Mouse (Mus musculus): ENCODE results near the gene Smarcd3. TPM values are rescaled to one million over a fixed set of nuclear protein-coding genes. Genes with fewer than 3 reads are reported as not detected.

Smarcd3 gene
- polyA plus RNA-seq, 1 experiment: 128 TPM

DNA sequence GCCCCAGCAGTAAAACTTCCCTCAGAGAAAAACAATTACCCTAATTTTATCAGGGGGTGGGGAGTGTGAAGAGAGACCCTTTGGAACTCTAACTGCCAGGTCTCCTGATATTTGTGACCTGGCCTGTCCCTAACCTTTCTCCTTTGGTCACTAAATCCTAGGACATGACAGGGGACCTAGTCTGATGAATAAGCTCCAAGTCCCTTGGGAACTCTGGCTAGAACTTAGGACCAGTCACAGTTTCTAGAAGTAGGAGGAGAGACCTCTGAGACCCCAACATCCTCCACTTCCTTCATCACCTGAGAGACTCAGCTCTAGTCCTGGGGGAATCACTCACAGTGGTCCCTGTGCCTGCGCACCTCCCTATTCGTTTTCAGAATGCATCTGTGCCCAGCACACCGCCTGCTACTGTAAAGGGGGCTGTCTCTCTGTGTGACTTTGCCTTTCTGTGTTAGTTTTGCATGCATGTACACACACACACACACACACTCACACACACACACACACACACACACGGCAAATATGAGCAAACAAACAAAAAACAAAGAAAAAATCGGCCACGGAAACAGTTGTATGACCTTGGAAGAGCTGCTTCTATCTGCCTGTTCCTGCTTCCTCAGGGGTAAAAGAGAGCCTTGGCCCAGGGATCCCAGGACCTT lies 18.8 kb downstream of the Smarcd3 start:
- Histone ChIP-seq H3K36me3 (ENCODE audit: control insufficient read depth, insufficient read depth) (no peaks in the 10 kb centered on the region), H3K79me2 (ENCODE audit: control insufficient read depth, insufficient read depth) (no peaks in the 10 kb centered on the region), H3ac (ENCODE audit: control insufficient read depth, insufficient read length) (peak overlapping the region; percentile 80), H3K4me3 (peak overlapping the region; percentile 37), H3K27me3 (ENCODE audit: control insufficient read depth, insufficient read depth, insufficient read length) (no peaks in the 10 kb centered on the region), H3K4me2 (ENCODE audit: low read depth) (peak overlapping the region; percentile 83)
- TF ChIP-seq MYOG (IDR thresholded peaks at IDR 0.05; ENCODE audit: control insufficient read depth in 1 of 3, insufficient read depth in 1 of 3, insufficient read length in 2 of 3, low read depth in 2 of 3) (no peak), TCF3 (IDR thresholded peaks at IDR 0.05; ENCODE audit: insufficient read length, low read depth) (no peak), USF1 (IDR thresholded peaks at IDR 0.05; ENCODE audit: low read depth) (no peak), MAX (IDR thresholded peaks at IDR 0.05; ENCODE audit: low read depth) (no peak), POLR2A (IDR thresholded peaks at IDR 0.05; ENCODE audit: insufficient read length, low read depth) (no peak), E2F4 (IDR thresholded peaks at IDR 0.05; ENCODE audit: insufficient read depth) (no peak), TCF12 (IDR thresholded peaks at IDR 0.05; ENCODE audit: insufficient read depth, poor library complexity, severe bottlenecking) (no peak), CEBPB (IDR thresholded peaks at IDR 0.05; ENCODE audit: insufficient read depth, poor library complexity, severe bottlenecking) (no peak), SRF (IDR thresholded peaks at IDR 0.05; ENCODE audit: control insufficient read depth, insufficient read length, low read depth) (no peak), POLR2AphosphoS2 (IDR thresholded peaks at IDR 0.05; ENCODE audit: insufficient read length, low read depth) (no peak), REST (IDR thresholded peaks at IDR 0.05; ENCODE audit: insufficient read depth, insufficient read length) (no peak), MYOD1 (IDR thresholded peaks at IDR 0.05; ENCODE audit: control insufficient read depth in 1 of 3, insufficient read length in 2 of 3, low read depth in 2 of 3) (no peak)

GRCm38 (mm10) chr5:24604656-24605100 lies 19.5 kb downstream of the Smarcd3 start:
- TF ChIP-seq USF1 (IDR thresholded peaks at IDR 0.05; ENCODE audit: low read depth) (no peak), REST (IDR thresholded peaks at IDR 0.05; ENCODE audit: insufficient read depth, insufficient read length) (no peak), TCF12 (IDR thresholded peaks at IDR 0.05; ENCODE audit: insufficient read depth, poor library complexity, severe bottlenecking) (no peak), MAX (IDR thresholded peaks at IDR 0.05; ENCODE audit: low read depth) (no peak), E2F4 (IDR thresholded peaks at IDR 0.05; ENCODE audit: insufficient read depth) (no peak), MYOG (IDR thresholded peaks at IDR 0.05; ENCODE audit: control insufficient read depth in 1 of 3, insufficient read depth in 1 of 3, insufficient read length in 2 of 3, low read depth in 2 of 3) (peak in 1 of 3 experiments; percentile 21), POLR2AphosphoS2 (IDR thresholded peaks at IDR 0.05; ENCODE audit: insufficient read length, low read depth) (peak; percentile 57), MYOD1 (IDR thresholded peaks at IDR 0.05; ENCODE audit: control insufficient read depth in 1 of 3, insufficient read length in 2 of 3, low read depth in 2 of 3) (peak in 1 of 3 experiments; percentile 39), CEBPB (IDR thresholded peaks at IDR 0.05; ENCODE audit: insufficient read depth, poor library complexity, severe bottlenecking) (no peak), SRF (IDR thresholded peaks at IDR 0.05; ENCODE audit: control insufficient read depth, insufficient read length, low read depth) (no peak), TCF3 (IDR thresholded peaks at IDR 0.05; ENCODE audit: insufficient read length, low read depth) (no peak), POLR2A (IDR thresholded peaks at IDR 0.05; ENCODE audit: insufficient read length, low read depth) (peak; percentile 67)
- Histone ChIP-seq H3K27me3 (ENCODE audit: control insufficient read depth, insufficient read depth, insufficient read length) (no peaks in the 10 kb centered on the region), H3K4me3 (peak overlapping the region; percentile 37), H3K36me3 (ENCODE audit: control insufficient read depth, insufficient read depth) (no peaks in the 10 kb centered on the region), H3ac (ENCODE audit: control insufficient read depth, insufficient read length) (peak overlapping the region; percentile 80), H3K4me2 (ENCODE audit: low read depth) (peak overlapping the region; percentile 83), H3K79me2 (ENCODE audit: control insufficient read depth, insufficient read depth) (peaks cover 1% of the 10 kb centered on the region)

GRCm38 (mm10) chr5:24604080-24604655 lies 20.0 kb downstream of the Smarcd3 start:
- peaks cover 7% of the 10 kb centered on the region for H3K79me2 ChIP-seq (ENCODE audit: control insufficient read depth, insufficient read depth)
- peak overlapping the region; percentile 37 for H3K4me3 ChIP-seq
- no peaks in the 10 kb centered on the region for H3K27me3 ChIP-seq (ENCODE audit: control insufficient read depth, insufficient read depth, insufficient read length)
- H3ac ChIP-seq (ENCODE audit: control insufficient read depth, insufficient read length): peak overlapping the region; percentile 80
- no peaks in the 10 kb centered on the region for H3K36me3 ChIP-seq (ENCODE audit: control insufficient read depth, insufficient read depth)
- TF ChIP-seq POLR2AphosphoS2 (IDR thresholded peaks at IDR 0.05; ENCODE audit: insufficient read length, low read depth) (peak; percentile 41), CEBPB (IDR thresholded peaks at IDR 0.05; ENCODE audit: insufficient read depth, poor library complexity, severe bottlenecking) (no peak)
- H3K4me2 ChIP-seq (ENCODE audit: low read depth): peak overlapping the region; percentile 83

GRCm38 (mm10) chr5:24603431-24604010 lies 20.7 kb downstream of the Smarcd3 start:
- Histone ChIP-seq H3ac (ENCODE audit: control insufficient read depth, insufficient read length) (peak overlapping the region; percentile 80), H3K27me3 (ENCODE audit: control insufficient read depth, insufficient read depth, insufficient read length) (no peaks in the 10 kb centered on the region), H3K4me2 (ENCODE audit: low read depth) (peak overlapping the region; percentile 83), H3K79me2 (ENCODE audit: control insufficient read depth, insufficient read depth) (peaks cover 10% of the 10 kb centered on the region), H3K36me3 (ENCODE audit: control insufficient read depth, insufficient read depth) (no peaks in the 10 kb centered on the region), H3K4me3 (peak overlapping the region; percentile 63)
- TF ChIP-seq REST (IDR thresholded peaks at IDR 0.05; ENCODE audit: insufficient read depth, insufficient read length): no peak
- no peak for TF ChIP-seq MAX (IDR thresholded peaks at IDR 0.05; ENCODE audit: low read depth)
- no peak for TF ChIP-seq TCF12 (IDR thresholded peaks at IDR 0.05; ENCODE audit: insufficient read depth, poor library complexity, severe bottlenecking)
- TF ChIP-seq MYOD1 (IDR thresholded peaks at IDR 0.05; ENCODE audit: control insufficient read depth in 1 of 3, insufficient read length in 2 of 3, low read depth in 2 of 3): no peak
- TF ChIP-seq CEBPB (IDR thresholded peaks at IDR 0.05; ENCODE audit: insufficient read depth, poor library complexity, severe bottlenecking): no peak
- TF ChIP-seq TCF3 (IDR thresholded peaks at IDR 0.05; ENCODE audit: insufficient read length, low read depth): no peak
- TF ChIP-seq USF1 (IDR thresholded peaks at IDR 0.05; ENCODE audit: low read depth): no peak
- TF ChIP-seq SRF (IDR thresholded peaks at IDR 0.05; ENCODE audit: control insufficient read depth, insufficient read length, low read depth): no peak
- no peak for TF ChIP-seq POLR2AphosphoS2 (IDR thresholded peaks at IDR 0.05; ENCODE audit: insufficient read length, low read depth)
- TF ChIP-seq MYOG (IDR thresholded peaks at IDR 0.05; ENCODE audit: control insufficient read depth in 1 of 3, insufficient read depth in 1 of 3, insufficient read length in 2 of 3, low read depth in 2 of 3): no peak

All from myocyte (in vitro differentiated cells).